Mouse (Mus musculus): Measurements from ENCODE around the gene Pitpnb. TPM values are rescaled to one million over a fixed set of nuclear protein-coding genes. Genes with fewer than 3 reads are reported as not detected.

Gene Pitpnb
- polyA plus RNA-seq (2015; fragmentation: Nextera tagmentation; extraction: Ambion mirVana), result 107 and 112 TPM in 2 replicates

GRCm38 (mm10) chr5:111330417-111331098 is at the start of gene Pitpnb:
Pitpnb (plus strand) TSS chr5:111330763.
- Histone ChIP-seq H3K4me1 (replicated peaks; ENCODE audit: control insufficient read depth, insufficient read depth, low read length) (peaks cover 17% of the 10 kb centered on the region), H3K27me3 (replicated peaks; ENCODE audit: control insufficient read depth, insufficient read depth, low read length) (no peaks in the 10 kb centered on the region), H3K4me3 (replicated peaks; ENCODE audit: low read length) (peak within 1 kb of the TSS; percentile 99), H3K36me3 (ENCODE audit: control insufficient read depth, insufficient read depth) (0 out of 2 replicates have a peak, but pooled peaks cover 3% of the 10 kb centered on the region), H3K27ac (ENCODE audit: low read length) (peak within 1 kb of the TSS; percentile 88), H3K4me2 (ENCODE audit: low read length) (peak within 1 kb of the TSS; percentile 90), H3K9ac (replicated peaks; ENCODE audit: low read depth, low read length) (peak within 1 kb of the TSS; percentile 93), H3K9me3 (ENCODE audit: control insufficient read depth, low read length) (no peaks in the 10 kb centered on the region)
- under 1% methylated on average over 69 of the region's 78 CpGs for WGBS
- peak; percentile 99 for ATAC-seq

GRCm38 (mm10) chr5:111284420-111285175 is 46.0 kb upstream of the Pitpnb start:
- Histone ChIP-seq H3K36me3 (ENCODE audit: control insufficient read depth, insufficient read depth) (peaks cover 26% of the 10 kb centered on the region), H3K4me1 (replicated peaks; ENCODE audit: control insufficient read depth, insufficient read depth, low read length) (peaks cover 2% of the 10 kb centered on the region)
- WGBS, result 90% methylated on average over 19 of the region's 19 CpGs

GRCm38 (mm10) chr5:111287571-111287970 is 43.0 kb upstream of the Pitpnb start:
- H3K36me3 ChIP-seq (ENCODE audit: control insufficient read depth, insufficient read depth), result peaks cover 17% of the 10 kb centered on the region

More at GRCm38 (mm10) chr5:111284420-111285175, 46.0 kb upstream of the Pitpnb start:
- no peaks in the 10 kb centered on the region for H3K9me3 ChIP-seq (ENCODE audit: control insufficient read depth, low read length)
- no peak for ATAC-seq
- no peaks in the 10 kb centered on the region for H3K27me3 ChIP-seq (replicated peaks; ENCODE audit: control insufficient read depth, insufficient read depth, low read length)
- H3K4me2 ChIP-seq (ENCODE audit: low read length), result no peak overlapping the region
- no peak overlapping the region for H3K4me3 ChIP-seq (replicated peaks; ENCODE audit: low read length)
- H3K9ac ChIP-seq (replicated peaks; ENCODE audit: low read depth, low read length), result no peak overlapping the region
- H3K27ac ChIP-seq (ENCODE audit: low read length), result no peak overlapping the region

GRCm38 (mm10) chr5:111288486-111288885 is 42.1 kb upstream of the Pitpnb start:
- no peaks in the 10 kb centered on the region for H3K9me3 ChIP-seq (ENCODE audit: control insufficient read depth, low read length)
- H3K27ac ChIP-seq (ENCODE audit: low read length), result peak overlapping the region; percentile 14; the same call in 1 of the 2 replicates
- H3K4me1 ChIP-seq (replicated peaks; ENCODE audit: control insufficient read depth, insufficient read depth, low read length), result peaks cover 14% of the 10 kb centered on the region
- H3K4me3 ChIP-seq (replicated peaks; ENCODE audit: low read length), result no peak overlapping the region
- 77% methylated on average over 11 of the region's 11 CpGs for WGBS
- ATAC-seq, result no peak
- H3K4me2 ChIP-seq (ENCODE audit: low read length), result no peak overlapping the region
- no peak overlapping the region for H3K9ac ChIP-seq (replicated peaks; ENCODE audit: low read depth, low read length)
- peaks cover 17% of the 10 kb centered on the region for H3K36me3 ChIP-seq (ENCODE audit: control insufficient read depth, insufficient read depth)
- H3K27me3 ChIP-seq (replicated peaks; ENCODE audit: control insufficient read depth, insufficient read depth, low read length), result no peaks in the 10 kb centered on the region

More at GRCm38 (mm10) chr5:111287571-111287970, 43.0 kb upstream of the Pitpnb start:
- no peaks in the 10 kb centered on the region for H3K27me3 ChIP-seq (replicated peaks; ENCODE audit: control insufficient read depth, insufficient read depth, low read length)
- ATAC-seq, result no peak
- no peak overlapping the region for H3K9ac ChIP-seq (replicated peaks; ENCODE audit: low read depth, low read length)
- no peaks in the 10 kb centered on the region for H3K9me3 ChIP-seq (ENCODE audit: control insufficient read depth, low read length)
- H3K4me2 ChIP-seq (ENCODE audit: low read length), result no peak overlapping the region
- WGBS, result 74% methylated on average over 4 of the region's 5 CpGs
- no peak overlapping the region for H3K4me3 ChIP-seq (replicated peaks; ENCODE audit: low read length)
- H3K27ac ChIP-seq (ENCODE audit: low read length), result no peak overlapping the region
- peaks cover 14% of the 10 kb centered on the region for H3K4me1 ChIP-seq (replicated peaks; ENCODE audit: control insufficient read depth, insufficient read depth, low read length)

- Histone ChIP-seq H3K4me3 (replicated peaks; ENCODE audit: low read length) (no peak overlapping the region), H3K4me2 (ENCODE audit: low read length) (no peak overlapping the region), H3K9me3 (ENCODE audit: control insufficient read depth, low read length) (no peaks in the 10 kb centered on the region), H3K36me3 (ENCODE audit: control insufficient read depth, insufficient read depth) (peaks cover 14% of the 10 kb centered on the region), H3K4me1 (replicated peaks; ENCODE audit: control insufficient read depth, insufficient read depth, low read length) (peaks cover 14% of the 10 kb centered on the region), H3K27ac (ENCODE audit: low read length) (peak overlapping the region; percentile 69), H3K27me3 (replicated peaks; ENCODE audit: control insufficient read depth, insufficient read depth, low read length) (no peaks in the 10 kb centered on the region), H3K9ac (replicated peaks; ENCODE audit: low read depth, low read length) (no peak overlapping the region)
- WGBS, result 41% methylated on average over 11 of the region's 11 CpGs
- peak; percentile 69 for ATAC-seq
Observed at GRCm38 (mm10) chr5:111290071-111290470, 40.5 kb upstream of the Pitpnb start.

- Histone ChIP-seq H3K27me3 (replicated peaks; ENCODE audit: control insufficient read depth, insufficient read depth, low read length) (no peaks in the 10 kb centered on the region), H3K4me2 (ENCODE audit: low read length) (peak overlapping the region; percentile 3; the same call in 1 of the 2 replicates), H3K27ac (ENCODE audit: low read length) (no peak overlapping the region; the same call in 1 of the 2 replicates), H3K36me3 (ENCODE audit: control insufficient read depth, insufficient read depth) (no peaks in the 10 kb centered on the region), H3K9me3 (ENCODE audit: control insufficient read depth, low read length) (no peaks in the 10 kb centered on the region), H3K4me1 (replicated peaks; ENCODE audit: control insufficient read depth, insufficient read depth, low read length) (peaks cover 14% of the 10 kb centered on the region), H3K4me3 (replicated peaks; ENCODE audit: low read length) (no peak overlapping the region), H3K9ac (replicated peaks; ENCODE audit: low read depth, low read length) (no peak overlapping the region)
- ATAC-seq, result peak; percentile 81
- WGBS, result 55% methylated on average over 10 of the region's 10 CpGs
Observed at GRCm38 (mm10) chr5:111291639-111292038, 38.9 kb upstream of the Pitpnb start.

GRCm38 (mm10) chr5:111297801-111298200 is 32.8 kb upstream of the Pitpnb start:
- no peaks in the 10 kb centered on the region for H3K36me3 ChIP-seq (ENCODE audit: control insufficient read depth, insufficient read depth)
- no peaks in the 10 kb centered on the region for H3K9me3 ChIP-seq (ENCODE audit: control insufficient read depth, low read length)
- no peak overlapping the region for H3K4me3 ChIP-seq (replicated peaks; ENCODE audit: low read length)
- H3K27ac ChIP-seq (ENCODE audit: low read length), result no peak overlapping the region
- H3K27me3 ChIP-seq (replicated peaks; ENCODE audit: control insufficient read depth, insufficient read depth, low read length), result no peaks in the 10 kb centered on the region
- WGBS, result 74% methylated on average over 5 of the region's 5 CpGs
- no peak for ATAC-seq
- H3K9ac ChIP-seq (replicated peaks; ENCODE audit: low read depth, low read length), result no peak overlapping the region
- H3K4me1 ChIP-seq (replicated peaks; ENCODE audit: control insufficient read depth, insufficient read depth, low read length), result no peaks in the 10 kb centered on the region
- no peak overlapping the region for H3K4me2 ChIP-seq (ENCODE audit: low read length)

GRCm38 (mm10) chr5:111298706-111299105 is 31.9 kb upstream of the Pitpnb start:
- H3K9me3 ChIP-seq (ENCODE audit: control insufficient read depth, low read length), result no peaks in the 10 kb centered on the region
- WGBS, result 50% methylated on average over 7 of the region's 7 CpGs
- no peaks in the 10 kb centered on the region for H3K4me1 ChIP-seq (replicated peaks; ENCODE audit: control insufficient read depth, insufficient read depth, low read length)
- no peaks in the 10 kb centered on the region for H3K36me3 ChIP-seq (ENCODE audit: control insufficient read depth, insufficient read depth)
- H3K27me3 ChIP-seq (replicated peaks; ENCODE audit: control insufficient read depth, insufficient read depth, low read length), result no peaks in the 10 kb centered on the region
- H3K27ac ChIP-seq (ENCODE audit: low read length), result no peak overlapping the region
- H3K4me3 ChIP-seq (replicated peaks; ENCODE audit: low read length), result no peak overlapping the region
- H3K4me2 ChIP-seq (ENCODE audit: low read length), result no peak overlapping the region
- no peak overlapping the region for H3K9ac ChIP-seq (replicated peaks; ENCODE audit: low read depth, low read length)
- ATAC-seq, result no peak

- no peak for ATAC-seq
- Histone ChIP-seq H3K9me3 (ENCODE audit: control insufficient read depth, low read length) (no peaks in the 10 kb centered on the region), H3K27me3 (replicated peaks; ENCODE audit: control insufficient read depth, insufficient read depth, low read length) (no peaks in the 10 kb centered on the region), H3K4me2 (ENCODE audit: low read length) (no peak overlapping the region), H3K27ac (ENCODE audit: low read length) (no peak overlapping the region), H3K36me3 (ENCODE audit: control insufficient read depth, insufficient read depth) (no peaks in the 10 kb centered on the region), H3K9ac (replicated peaks; ENCODE audit: low read depth, low read length) (no peak overlapping the region), H3K4me1 (replicated peaks; ENCODE audit: control insufficient read depth, insufficient read depth, low read length) (no peaks in the 10 kb centered on the region), H3K4me3 (replicated peaks; ENCODE audit: low read length) (no peak overlapping the region)
- 64% methylated on average over 8 of the region's 8 CpGs for WGBS
Observed at GRCm38 (mm10) chr5:111300776-111301175, 29.8 kb upstream of the Pitpnb start.
